Mouse (Mus musculus): ENCODE measurements around the gene BC055324.

- TF ChIP-seq CTCF (IDR thresholded peaks at IDR 0.05; ENCODE audit: low read depth, low read length) = no peak
- no peak for TF ChIP-seq POLR2A (IDR thresholded peaks at IDR 0.05; ENCODE audit: borderline replicate concordance, low read depth, low read length)
These were observed 64.2 kb downstream of the BC055324 start for GRCm38 (mm10) chr1:163930458-163930794.

Data from bone marrow macrophage, adult 2 months (primary cell).